Mouse (Mus musculus) thymus, adult 2 months (tissue): ENCODE data around the gene Hoxa9.

Experiments
- CTCF ChIP-seq: fragments of 200-500 bp; IDR thresholded peaks from 2 replicates; pipeline ENCODE4 v1.5.1; 2012; ENCODE audit warnings: mild to moderate bottlenecking, control low read depth, low read length, moderate library complexity, borderline replicate concordance; ENCODE audit not compliant: control insufficient read depth, poor library complexity, insufficient read depth; ENCODE audit errors: extremely low read depth
- POLR2A ChIP-seq: fragments of 200-500 bp; IDR thresholded peaks from 2 replicates; pipeline ENCODE4 v1.6.1; 2012; ENCODE audit warnings: mild to moderate bottlenecking, low read length, control low read depth, moderate library complexity; ENCODE audit not compliant: control insufficient read depth, poor library complexity, insufficient read depth; ENCODE audit errors: extremely low read depth

GRCm38 (mm10) chr6:52214271-52214670, 16.6 kb downstream of the Hoxa9 start:
- TF ChIP-seq POLR2A = no peak
- no peak for TF ChIP-seq CTCF
